ENCODE assay signal across 17 mouse cellular contexts in the genomic region with DNA sequence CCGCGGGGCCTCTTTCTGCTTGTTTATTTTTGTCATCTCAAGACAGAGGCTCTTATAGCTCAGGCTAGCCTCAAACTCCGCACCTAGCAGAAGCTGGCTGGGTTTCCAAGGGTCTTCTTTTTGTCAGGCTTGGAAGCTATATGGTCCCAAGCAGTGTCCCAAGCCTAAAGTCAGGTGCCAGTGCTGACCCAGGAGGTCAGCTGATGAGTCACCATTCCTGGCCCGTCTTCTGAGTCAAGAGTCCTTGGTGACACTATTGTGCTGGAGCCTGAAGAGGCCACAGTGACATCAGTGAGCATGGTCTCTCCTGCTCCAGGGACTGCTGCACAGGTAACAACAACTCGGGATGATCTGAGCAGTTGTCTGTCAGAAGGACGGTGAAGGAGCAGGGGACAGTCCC.
DNase-seq lines count a peak whose midpoint lies in the region; ATAC-seq and TF ChIP-seq lines count a peak whose summit lies in the region.
"Had no signal": no experiment of that assay in that cellular context is flagged by ENCODE, and none has a peak within 500 bp of the region (broad histone marks: within the 10 kb centered on the region; RNA-seq: fewer than 3 reads in every experiment).

No protein-coding gene starts in this region.

- no peak overlapping the region for H3K4me2 ChIP-seq in forebrain, embryonic 11.5 days (ENCODE audit: low read depth, low read length, severe bottlenecking)
- no peak overlapping the region for H3K4me2 ChIP-seq in intestine, embryonic 16.5 days (ENCODE audit: low read depth, low read length)
- H3K4me2 ChIP-seq: embryonic facial prominence, embryonic 15.5 days; hindbrain, embryonic 15.5 days; midbrain, embryonic 11.5 days had no signal

- 0 out of 2 replicates have a peak, but pooled peaks cover 5% of the 10 kb centered on the region for H3K9me3 ChIP-seq in forebrain, embryonic 10.5 days
- H3K9me3 ChIP-seq in forebrain, embryonic 11.5 days (ENCODE audit: control insufficient read depth, low read length), result no peaks in the 10 kb centered on the region
- peaks cover 5% of the 10 kb centered on the region for H3K9me3 ChIP-seq in intestine, embryonic 16.5 days (ENCODE audit: control insufficient read depth, low read length)
- H3K9me3 ChIP-seq: embryonic facial prominence, embryonic 15.5 days; hindbrain, embryonic 15.5 days had no signal

- TF ChIP-seq CTCF in kidney, adult 2 months (conservative IDR thresholded peaks at IDR 0.05; ENCODE audit: insufficient read depth, insufficient read length, low read depth, low read length), result no peak

- no peak overlapping the region for H3K4me3 ChIP-seq in forebrain, embryonic 10.5 days
- H3K4me3 ChIP-seq in forebrain, embryonic 11.5 days (ENCODE audit: low read depth, low read length), result no peak overlapping the region
- no peak overlapping the region for H3K4me3 ChIP-seq in kidney, adult 2 months (ENCODE audit: insufficient read depth, low read depth, low read length)
- H3K4me3 ChIP-seq in intestine, embryonic 16.5 days (ENCODE audit: low read length), result no peak overlapping the region
- H3K4me3 ChIP-seq: embryonic facial prominence, embryonic 15.5 days; hindbrain, embryonic 15.5 days had no signal

- H3K4me1 ChIP-seq in forebrain, embryonic 10.5 days, result peaks cover 46% of the 10 kb centered on the region
- H3K4me1 ChIP-seq in forebrain, embryonic 11.5 days (replicated peaks; ENCODE audit: control insufficient read depth, insufficient read depth, low read length), result 0 out of 2 replicates have a peak, but pooled peaks cover 3% of the 10 kb centered on the region
- peaks cover 5% of the 10 kb centered on the region for H3K4me1 ChIP-seq in kidney, adult 2 months (ENCODE audit: control insufficient read depth, insufficient read depth, low read length)
- H3K4me1 ChIP-seq in intestine, embryonic 16.5 days (ENCODE audit: control insufficient read depth, insufficient read depth, low read length), result peaks cover 20% of the 10 kb centered on the region

- no peak overlapping the region for H3K9ac ChIP-seq in forebrain, embryonic 11.5 days (ENCODE audit: low read length)
- H3K9ac ChIP-seq in intestine, embryonic 16.5 days (ENCODE audit: low read depth, low read length), result 0 out of 2 replicates have a peak overlapping the region, but pooled peaks have one; percentile 18
- H3K9ac ChIP-seq: embryonic facial prominence, embryonic 15.5 days; hindbrain, embryonic 15.5 days had no signal

- TF ChIP-seq POLR2A in kidney, adult 2 months (IDR thresholded peaks at IDR 0.05; ENCODE audit: low read depth, low read length), result no peak

- DNase-seq in forebrain, embryonic 10.5 days (ENCODE audit: extremely low spot score, low spot score), result no peak
- DNase-seq in forebrain, embryonic 11.5 days (ENCODE audit: low spot score), result no peak
- peak; percentile 35 for DNase-seq in kidney, adult 2 months
- DNase-seq in kidney, adult 11 months, result no peak
- peak; percentile 66 for DNase-seq in adrenal gland, adult 8-10 months
- DNase-seq in urinary bladder, postnatal 25 days (ENCODE audit: low spot score), result no peak
- no peak for DNase-seq in left cerebral cortex, postnatal 25 days (ENCODE audit: low spot score in 2 of 2)
- DNase-seq: cerebellum, adult 8-10 months; layer of hippocampus, adult 9-11 months; liver; lung, adult 18-20 months; thymus, postnatal 14 days had no signal

- no peaks in the 10 kb centered on the region for H3K36me3 ChIP-seq in forebrain, embryonic 10.5 days (replicated peaks)
- H3K36me3 ChIP-seq in forebrain, embryonic 11.5 days (ENCODE audit: control insufficient read depth, insufficient read depth, low read length), result no peaks in the 10 kb centered on the region
- no peaks in the 10 kb centered on the region for H3K36me3 ChIP-seq in kidney, adult 2 months (ENCODE audit: control insufficient read depth, insufficient read depth, low read length)
- no peaks in the 10 kb centered on the region for H3K36me3 ChIP-seq in intestine, embryonic 16.5 days (ENCODE audit: control insufficient read depth, insufficient read depth, low read length)
- H3K36me3 ChIP-seq: embryonic facial prominence, embryonic 15.5 days; hindbrain, embryonic 15.5 days had no signal

- intact Hi-C loops in left cerebral cortex, postnatal 25 days (cut with DNase I), result no loop called here

- 70% methylated on average over 6 of the region's 6 CpGs for WGBS in forebrain, embryonic 10.5 days
- 73% methylated on average over 6 of the region's 6 CpGs for WGBS in forebrain, embryonic 11.5 days
- WGBS in kidney, adult 2 months, result 53% methylated on average over 6 of the region's 6 CpGs
- 39% methylated on average over 6 of the region's 6 CpGs for WGBS in intestine, embryonic 16.5 days

- peaks cover 96% of the 10 kb centered on the region for H3K27me3 ChIP-seq in forebrain, embryonic 10.5 days (ENCODE audit: poor library complexity, severe bottlenecking)
- no peaks in the 10 kb centered on the region for H3K27me3 ChIP-seq in forebrain, embryonic 11.5 days (ENCODE audit: control insufficient read depth, insufficient read depth, low read length)
- no peaks in the 10 kb centered on the region for H3K27me3 ChIP-seq in kidney, adult 2 months (replicated peaks; ENCODE audit: control insufficient read depth, insufficient read depth, low read length)
- H3K27me3 ChIP-seq in intestine, embryonic 16.5 days (replicated peaks; ENCODE audit: control insufficient read depth, insufficient read depth, low read length), result peaks cover 29% of the 10 kb centered on the region; the same call in 1 of the 2 replicates
- H3K27me3 ChIP-seq: hindbrain, embryonic 15.5 days had no signal

- ATAC-seq in forebrain, embryonic 11.5 days (replicated peaks; ENCODE audit: low FRiP score), result no peak
- peak; percentile 6 for ATAC-seq in intestine, embryonic 16.5 days
- ATAC-seq: forebrain, embryonic 14.5 days had no signal

- peak overlapping the region; percentile 76; the same call in 1 of the 2 replicates for H3K27ac ChIP-seq in forebrain, embryonic 10.5 days
- no peak overlapping the region for H3K27ac ChIP-seq in forebrain, embryonic 11.5 days (ENCODE audit: low read depth, low read length)
- H3K27ac ChIP-seq in kidney, adult 2 months (ENCODE audit: insufficient read depth, low read depth, low read length), result no peak overlapping the region
- H3K27ac ChIP-seq in intestine, embryonic 16.5 days (ENCODE audit: low read length), result no peak overlapping the region
- H3K27ac ChIP-seq: embryonic facial prominence, embryonic 15.5 days had no signal

Comparison
In these comparisons a context has a peak if more than half of its experiments do, and no peak if none do; other contexts are left out.
1. DNase-seq: peak in kidney, adult 2 months (single experiment) and adrenal gland, adult 8-10 months (single experiment); none in forebrain, embryonic 10.5 days (single experiment), forebrain, embryonic 11.5 days (single experiment), kidney, adult 11 months (single experiment), urinary bladder, postnatal 25 days (single experiment) and left cerebral cortex, postnatal 25 days (0 of 2).